Mouse (Mus musculus): Measurements from ENCODE around the gene Ppp3ca. TPM values are rescaled to one million over a fixed set of nuclear protein-coding genes. Genes with fewer than 3 reads are reported as not detected.

The Ppp3ca gene
- total and polyA plus RNA-seq, 2 experiments from 2014 or later = 159 to 184 TPM

DNA sequence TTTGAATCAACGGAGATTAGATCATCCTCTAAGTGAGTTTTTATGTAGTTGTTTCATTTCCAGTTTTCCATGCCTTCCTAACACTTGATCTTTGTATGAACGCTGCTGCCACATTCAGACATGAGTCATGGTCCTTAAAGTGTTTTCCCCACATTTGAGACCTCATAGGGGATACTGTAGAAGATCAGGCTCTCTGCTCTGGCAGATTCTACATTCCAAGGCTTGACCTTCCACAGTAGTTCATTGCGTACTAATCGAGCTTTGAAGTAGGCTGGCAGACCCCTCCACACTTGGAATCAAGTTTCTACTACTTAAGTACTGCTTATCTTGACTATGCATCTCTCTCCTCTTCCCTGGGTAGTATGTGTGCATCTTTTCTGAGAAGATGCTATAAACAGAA, 183.7 kb downstream of the Ppp3ca start:
- no peak for TF ChIP-seq CTCF (IDR thresholded peaks at IDR 0.05)
- Histone ChIP-seq H3K4me3 (ENCODE audit: low read depth, low read length) (no peak overlapping the region), H3K27ac (ENCODE audit: low read depth, low read length) (no peak overlapping the region), H3K36me3 (ENCODE audit: insufficient read depth, low read length) (no peaks in the 10 kb centered on the region), H3K4me2 (ENCODE audit: low read depth, low read length, poor library complexity, severe bottlenecking) (no peak overlapping the region), H3K4me1 (ENCODE audit: insufficient read depth, low read length) (no peaks in the 10 kb centered on the region), H3K9me3 (ENCODE audit: low read length) (no peaks in the 10 kb centered on the region), H3K27me3 (ENCODE audit: insufficient read depth, low read length) (no peaks in the 10 kb centered on the region), H3K9ac (replicated peaks; ENCODE audit: low read length, poor library complexity, severe bottlenecking) (no peak overlapping the region)
- ATAC-seq (ENCODE audit: low FRiP score) (no peak), DNase-seq (ENCODE audit: low spot score) (no peak)
- 97% methylated on average over 4 of the region's 4 CpGs for WGBS

DNA sequence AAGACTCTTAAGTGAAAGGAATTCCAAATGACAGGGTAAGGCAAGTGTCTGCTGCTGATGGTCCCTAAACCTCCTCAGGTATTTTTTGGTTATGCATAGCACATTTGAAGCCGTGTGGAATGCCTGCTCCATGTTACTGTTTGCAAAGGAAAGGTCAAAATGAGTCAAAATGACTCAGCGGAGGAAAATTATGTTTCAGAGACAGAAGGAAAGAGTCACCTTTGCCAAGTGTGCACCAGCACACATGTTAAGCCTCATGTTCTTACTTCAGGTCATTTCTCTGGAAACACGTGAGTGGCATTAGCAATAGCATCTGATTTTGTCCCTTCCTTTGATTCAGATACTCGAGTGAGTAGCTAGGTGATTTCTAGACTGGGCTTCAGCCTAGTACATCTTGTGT, 186.1 kb downstream of the Ppp3ca start:
- Histone ChIP-seq H3K36me3 (ENCODE audit: insufficient read depth, low read length) (no peaks in the 10 kb centered on the region), H3K27ac (ENCODE audit: low read depth, low read length) (no peak overlapping the region), H3K4me3 (ENCODE audit: low read depth, low read length) (no peak overlapping the region), H3K9me3 (ENCODE audit: low read length) (no peaks in the 10 kb centered on the region), H3K9ac (replicated peaks; ENCODE audit: low read length, poor library complexity, severe bottlenecking) (no peak overlapping the region), H3K4me2 (ENCODE audit: low read depth, low read length, poor library complexity, severe bottlenecking) (no peak overlapping the region), H3K4me1 (ENCODE audit: insufficient read depth, low read length) (no peaks in the 10 kb centered on the region), H3K27me3 (ENCODE audit: insufficient read depth, low read length) (no peaks in the 10 kb centered on the region)
- no peak for DNase-seq (ENCODE audit: low spot score)
- no peak for TF ChIP-seq CTCF (IDR thresholded peaks at IDR 0.05)
- ATAC-seq (ENCODE audit: low FRiP score) = no peak
- 85% methylated on average over 4 of the region's 4 CpGs for whole genome bisulfite sequencing

DNA sequence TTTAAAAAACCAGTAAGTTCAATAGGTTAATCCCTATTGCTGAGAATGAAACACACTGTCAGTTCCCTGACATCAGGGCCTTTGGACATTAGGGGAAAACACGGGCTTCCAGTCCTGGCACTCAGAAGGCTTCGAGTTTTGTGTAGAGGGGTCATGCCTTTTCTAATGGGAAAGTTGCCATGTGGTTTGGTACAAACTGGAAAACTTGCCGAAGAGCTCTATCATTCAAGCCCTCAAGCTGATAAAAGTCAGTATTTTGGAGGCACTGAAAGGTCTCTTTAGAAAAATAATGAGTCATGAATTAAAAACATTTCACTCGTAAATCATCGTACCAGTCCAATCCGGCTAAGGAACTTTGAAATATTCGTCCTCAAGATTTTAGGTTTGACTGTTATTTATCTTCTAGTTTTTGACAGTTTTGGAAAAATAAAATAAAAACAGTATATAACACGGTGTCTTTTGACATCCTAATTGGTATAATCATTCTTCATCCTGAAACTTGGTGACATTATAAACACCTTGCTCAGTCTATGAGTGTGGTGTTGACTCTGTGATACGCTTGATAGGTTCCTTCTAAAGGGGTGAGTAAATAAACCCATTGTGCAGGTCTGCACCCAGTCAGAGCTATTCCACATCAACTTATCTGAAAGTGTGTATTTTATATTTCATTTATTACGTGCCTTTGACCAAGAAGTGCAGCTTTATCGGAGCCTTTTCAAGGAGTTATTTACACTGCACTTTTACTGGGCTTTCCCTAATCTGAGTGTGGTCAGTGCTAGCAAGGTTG, 192.3 kb downstream of the Ppp3ca start:
- Histone ChIP-seq H3K4me2 (ENCODE audit: low read depth, low read length, poor library complexity, severe bottlenecking) (no peak overlapping the region), H3K4me3 (ENCODE audit: low read depth, low read length) (no peak overlapping the region), H3K27ac (ENCODE audit: low read depth, low read length) (no peak overlapping the region), H3K9me3 (ENCODE audit: low read length) (no peaks in the 10 kb centered on the region), H3K27me3 (ENCODE audit: insufficient read depth, low read length) (no peaks in the 10 kb centered on the region), H3K4me1 (ENCODE audit: insufficient read depth, low read length) (no peaks in the 10 kb centered on the region), H3K9ac (replicated peaks; ENCODE audit: low read length, poor library complexity, severe bottlenecking) (no peak overlapping the region), H3K36me3 (ENCODE audit: insufficient read depth, low read length) (no peaks in the 10 kb centered on the region)
- ATAC-seq (ENCODE audit: low FRiP score) (no peak), DNase-seq (ENCODE audit: low spot score) (no peak)
- no peak for TF ChIP-seq CTCF (IDR thresholded peaks at IDR 0.05)
- 85% methylated on average over 11 of the region's 11 CpGs for WGBS

- ATAC-seq (ENCODE audit: low FRiP score) = no peak
- DNase-seq (ENCODE audit: low spot score) = no peak
- no peaks in the 10 kb centered on the region for H3K4me1 ChIP-seq (ENCODE audit: insufficient read depth, low read length)
- H3K9ac ChIP-seq (replicated peaks; ENCODE audit: low read length, poor library complexity, severe bottlenecking) = no peak overlapping the region
- no peaks in the 10 kb centered on the region for H3K27me3 ChIP-seq (ENCODE audit: insufficient read depth, low read length)
- WGBS = 93% methylated on average over 5 of the region's 5 CpGs
- no peaks in the 10 kb centered on the region for H3K36me3 ChIP-seq (ENCODE audit: insufficient read depth, low read length)
- TF ChIP-seq CTCF (IDR thresholded peaks at IDR 0.05) = peak; percentile 8; the same call in 1 of the 2 replicates
- H3K4me2 ChIP-seq (ENCODE audit: low read depth, low read length, poor library complexity, severe bottlenecking) = no peak overlapping the region
- no peaks in the 10 kb centered on the region for H3K9me3 ChIP-seq (ENCODE audit: low read length)
- no peak overlapping the region for H3K27ac ChIP-seq (ENCODE audit: low read depth, low read length)
- no peak overlapping the region for H3K4me3 ChIP-seq (ENCODE audit: low read depth, low read length)
These were observed 193.2 kb downstream of the Ppp3ca start for GRCm38 (mm10) chr3:136863127-136863526.

DNA sequence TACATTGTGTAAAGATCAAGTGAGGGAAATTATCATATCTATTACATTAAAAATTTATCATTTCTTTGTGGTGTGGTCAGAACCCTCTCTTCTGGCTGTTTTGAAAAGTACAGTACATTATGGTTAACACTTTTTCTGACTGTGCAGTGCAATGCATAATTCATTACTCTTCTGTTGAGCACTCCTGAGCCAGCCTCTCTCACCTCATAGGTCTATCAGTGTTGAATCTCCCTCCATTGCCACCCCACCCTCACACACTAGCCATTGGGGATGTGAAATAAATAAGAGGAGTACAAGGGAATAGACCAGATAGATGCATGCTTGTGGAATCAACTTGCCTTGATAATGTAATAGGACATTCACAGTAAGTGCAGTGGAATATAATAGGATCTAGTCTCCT, 194.4 kb downstream of the Ppp3ca start:
- no peaks in the 10 kb centered on the region for H3K9me3 ChIP-seq (ENCODE audit: low read length)
- no peak overlapping the region for H3K4me3 ChIP-seq (ENCODE audit: low read depth, low read length)
- DNase-seq (ENCODE audit: low spot score) (no peak), ATAC-seq (ENCODE audit: low FRiP score) (no peak)
- H3K36me3 ChIP-seq (ENCODE audit: insufficient read depth, low read length) = no peaks in the 10 kb centered on the region
- no peak overlapping the region for H3K27ac ChIP-seq (ENCODE audit: low read depth, low read length)
- H3K27me3 ChIP-seq (ENCODE audit: insufficient read depth, low read length) = no peaks in the 10 kb centered on the region
- H3K4me1 ChIP-seq (ENCODE audit: insufficient read depth, low read length) = no peaks in the 10 kb centered on the region
- TF ChIP-seq CTCF (IDR thresholded peaks at IDR 0.05) = no peak
- no peak overlapping the region for H3K9ac ChIP-seq (replicated peaks; ENCODE audit: low read length, poor library complexity, severe bottlenecking)
- H3K4me2 ChIP-seq (ENCODE audit: low read depth, low read length, poor library complexity, severe bottlenecking) = no peak overlapping the region

GRCm38 (mm10) chr3:136865176-136865859, 195.4 kb downstream of the Ppp3ca start:
- Histone ChIP-seq H3K4me2 (ENCODE audit: low read depth, low read length, poor library complexity, severe bottlenecking) (no peak overlapping the region), H3K4me3 (ENCODE audit: low read depth, low read length) (no peak overlapping the region), H3K4me1 (ENCODE audit: insufficient read depth, low read length) (no peaks in the 10 kb centered on the region), H3K9ac (replicated peaks; ENCODE audit: low read length, poor library complexity, severe bottlenecking) (no peak overlapping the region), H3K9me3 (ENCODE audit: low read length) (no peaks in the 10 kb centered on the region), H3K36me3 (ENCODE audit: insufficient read depth, low read length) (no peaks in the 10 kb centered on the region), H3K27me3 (ENCODE audit: insufficient read depth, low read length) (no peaks in the 10 kb centered on the region), H3K27ac (ENCODE audit: low read depth, low read length) (no peak overlapping the region)
- ATAC-seq (ENCODE audit: low FRiP score) (no peak), DNase-seq (ENCODE audit: low spot score) (no peak)
- 92% methylated on average over 4 of the region's 4 CpGs for WGBS
- no peak for TF ChIP-seq CTCF (IDR thresholded peaks at IDR 0.05)

Measured in midbrain, postnatal 0 days (tissue).